Mouse (Mus musculus) olfactory bulb, adult 2 months (tissue): Measurements from ENCODE around the gene Sit1.

ENCODE experiments used
- CTCF ChIP-seq: fragments of 200-500 bp; IDR thresholded peaks from 2 replicates; pipeline ENCODE4 v1.5.1; 2012; ENCODE audit warnings: low read depth, mild to moderate bottlenecking, low read length, moderate library complexity; ENCODE audit not compliant: insufficient read depth
- POLR2A ChIP-seq: fragments of 200-500 bp; IDR thresholded peaks from 2 replicates; pipeline ENCODE4 v1.6.1; 2012; ENCODE audit warnings: mild to moderate bottlenecking, low read depth, low read length, moderate library complexity; ENCODE audit not compliant: insufficient read depth

GRCm38 (mm10) chr4:43448554-43448953 is 35.0 kb downstream of the Sit1 start:
- TF ChIP-seq CTCF (no peak), POLR2A (no peak)
